Mouse (Mus musculus): ENCODE measurements around the gene Gm21764. TPM values are rescaled to one million over a fixed set of nuclear protein-coding genes. Genes with fewer than 3 reads are reported as not detected.
"Not testable (repeated sequence)": the region's sequence is repeated elsewhere in the genome, so short reads cannot be mapped to it uniquely, and the experiment has no call there.

The Gm21764 gene
- polyA plus RNA-seq (2014; fragmentation: Nextera tagmentation; extraction: Ambion mirVana): not detected in 2 replicates

DNA sequence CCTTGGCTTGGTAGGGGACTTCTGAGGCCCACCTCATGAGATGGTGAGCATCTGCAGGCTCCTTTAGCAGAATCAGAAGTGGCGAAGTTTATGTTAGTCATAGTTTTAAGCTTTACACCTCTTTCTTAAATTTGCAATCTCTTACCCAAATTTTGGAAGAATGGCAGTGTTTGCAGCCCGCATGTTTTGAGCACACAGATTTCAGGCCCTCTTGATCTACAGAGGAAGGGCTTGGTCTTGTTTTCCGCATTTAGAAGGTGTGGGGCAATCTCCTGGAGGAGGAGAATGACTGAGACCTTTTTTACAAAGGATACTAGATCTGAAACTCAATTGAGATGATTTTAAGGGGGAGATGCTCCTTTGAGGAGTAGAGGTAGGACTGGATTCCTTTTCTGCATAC lies at the start of gene Gm21764:
Gm21764 (minus strand) TSS at position 101 of the 400 bp plus-strand sequence.
- no CpG with 5 or more reads among the region's 3 CpGs for WGBS
- not testable (repeated sequence) for H3K4me3 ChIP-seq (ENCODE audit: low read depth, low read length); H3K4me1 ChIP-seq (replicated peaks; ENCODE audit: control insufficient read depth, insufficient read depth, low read length); H3K36me3 ChIP-seq (ENCODE audit: control insufficient read depth, insufficient read depth, low read length); H3K9me3 ChIP-seq (ENCODE audit: control insufficient read depth, low read length); ATAC-seq (replicated peaks; ENCODE audit: low FRiP score); DNase-seq (ENCODE audit: low spot score); H3K9ac ChIP-seq (ENCODE audit: low read depth, low read length); H3K4me2 ChIP-seq; H3K27me3 ChIP-seq (replicated peaks; ENCODE audit: control insufficient read depth, insufficient read depth, low read length); H3K27ac ChIP-seq (ENCODE audit: low read depth, low read length)

DNA sequence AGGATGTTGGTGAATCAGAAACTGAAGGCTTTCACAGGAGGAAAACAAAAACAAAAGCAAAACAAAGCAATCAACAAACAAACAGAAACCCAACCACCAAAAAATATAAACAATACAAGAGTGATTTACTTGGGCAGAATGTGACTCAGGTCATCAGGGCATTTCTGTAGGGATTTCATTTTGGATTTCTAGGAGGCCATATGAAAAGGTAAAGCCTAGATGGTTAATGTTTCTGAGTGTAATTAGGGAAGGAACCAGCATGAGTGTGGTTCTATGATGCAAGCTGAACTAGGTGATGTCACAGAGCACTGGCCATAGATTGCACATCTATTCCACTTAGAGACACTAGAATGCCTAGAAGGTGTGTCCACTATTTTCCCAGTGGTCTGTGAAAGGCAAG lies 27.2 kb upstream of the Gm21764 start, which contains the start of gene Ssty1:
Ssty1 (plus strand) TSS at position 301 of the 400 bp plus-strand sequence.
- H3K9me3 ChIP-seq (ENCODE audit: control insufficient read depth, low read length); H3K27ac ChIP-seq (ENCODE audit: low read depth, low read length); H3K4me1 ChIP-seq (replicated peaks; ENCODE audit: control insufficient read depth, insufficient read depth, low read length); ATAC-seq (replicated peaks; ENCODE audit: low FRiP score); H3K36me3 ChIP-seq (ENCODE audit: control insufficient read depth, insufficient read depth, low read length); H3K27me3 ChIP-seq (replicated peaks; ENCODE audit: control insufficient read depth, insufficient read depth, low read length); H3K9ac ChIP-seq (ENCODE audit: low read depth, low read length); H3K4me3 ChIP-seq (ENCODE audit: low read depth, low read length); DNase-seq (ENCODE audit: low spot score); H3K4me2 ChIP-seq: not testable (repeated sequence)

Other genes starting within 250 kb of the Gm21764 start
- gene Gm21904, start 215.5 kb downstream of the Gm21764 start, polyA plus RNA-seq (2014; fragmentation: Nextera tagmentation; extraction: Ambion mirVana): not detected in 2 replicates
- not detected in 2 replicates for gene Gm20772, start 187.1 kb downstream of the Gm21764 start, polyA plus RNA-seq (2014; fragmentation: Nextera tagmentation; extraction: Ambion mirVana)
- gene Gm20831, start 187.1 kb downstream of the Gm21764 start, polyA plus RNA-seq (2014; fragmentation: Nextera tagmentation; extraction: Ambion mirVana): not detected in 2 replicates
- gene Srsy, start 124.5 kb downstream of the Gm21764 start, polyA plus RNA-seq (2014; fragmentation: Nextera tagmentation; extraction: Ambion mirVana): not detected in 2 replicates
- gene Ssty1, start 27.3 kb upstream of the Gm21764 start, polyA plus RNA-seq (2014; fragmentation: Nextera tagmentation; extraction: Ambion mirVana): not detected in 2 replicates

Data from liver, embryonic 11.5 days (tissue).